Mouse (Mus musculus) ES-E14 (cell line): Measurements from ENCODE around the gene Ankrd22.

ENCODE experiments used
- HCFC1 ChIP-seq: IDR thresholded peaks from 2 replicates; pipeline ENCODE4 v1.6.1; 2012; ENCODE audit warnings: low read length, inconsistent platforms, borderline replicate concordance; ENCODE audit not compliant: insufficient read depth
- ZC3H11A ChIP-seq: IDR thresholded peaks from 2 replicates; pipeline ENCODE4 v1.6.1; 2012; ENCODE audit warnings: low read depth, mild to moderate bottlenecking, inconsistent platforms, low read length, borderline replicate concordance
- ZNF384 ChIP-seq: IDR thresholded peaks from 2 replicates; pipeline ENCODE4 v1.6.1; 2012; ENCODE audit warnings: low read depth, low read length, inconsistent platforms

GRCm38 (mm10) chr19:34179136-34179535, 13.3 kb upstream of the Ankrd22 start:
- TF ChIP-seq HCFC1 (no peak), ZNF384 (no peak), ZC3H11A (no peak)
